Mouse (Mus musculus): ENCODE data around the gene Rptor.
A peak's percentile ranks its signal among the peaks of the same experiment; 100 is the strongest.

The Rptor gene

DNA sequence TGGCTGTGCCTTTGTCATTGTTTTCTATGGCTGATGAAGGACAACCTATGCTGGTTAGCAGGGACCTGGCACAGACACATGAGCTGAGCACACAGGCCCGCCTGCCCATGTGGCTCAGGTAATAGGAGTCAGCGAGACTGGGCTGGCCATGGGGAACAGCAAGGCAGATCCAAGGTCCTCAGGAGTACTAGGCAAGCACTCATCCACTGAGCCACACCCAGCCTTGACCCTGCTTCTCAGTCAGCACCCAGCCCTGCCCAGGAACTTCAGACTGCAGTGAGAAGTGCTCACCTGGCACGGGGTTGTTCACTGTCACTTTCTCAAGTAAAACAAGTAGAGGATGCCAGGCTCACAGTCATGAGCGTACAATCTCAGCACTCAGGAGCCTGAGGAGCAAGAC is 270.9 kb downstream of the Rptor start:
- no peak for DNase-seq

DNA sequence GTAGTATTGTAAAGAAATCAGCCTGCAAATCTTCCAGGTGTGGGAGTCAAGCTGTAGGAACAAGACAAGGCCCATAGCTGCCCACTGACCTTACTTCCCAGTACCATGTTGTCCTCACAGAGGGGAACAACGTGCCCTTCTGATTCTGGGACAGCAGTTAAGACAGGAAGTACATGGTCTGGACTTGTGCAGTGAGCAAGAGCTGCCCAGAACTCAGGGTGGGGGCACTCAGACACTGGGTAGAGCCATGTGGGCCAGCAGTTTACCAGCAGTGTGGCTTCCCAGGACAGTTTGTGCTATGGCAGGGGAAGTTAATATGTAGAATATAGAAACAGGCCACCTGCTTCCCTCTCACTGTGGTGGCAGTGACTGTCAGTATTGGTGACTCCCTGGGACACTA is 272.1 kb downstream of the Rptor start:
- no peak for DNase-seq

DNA sequence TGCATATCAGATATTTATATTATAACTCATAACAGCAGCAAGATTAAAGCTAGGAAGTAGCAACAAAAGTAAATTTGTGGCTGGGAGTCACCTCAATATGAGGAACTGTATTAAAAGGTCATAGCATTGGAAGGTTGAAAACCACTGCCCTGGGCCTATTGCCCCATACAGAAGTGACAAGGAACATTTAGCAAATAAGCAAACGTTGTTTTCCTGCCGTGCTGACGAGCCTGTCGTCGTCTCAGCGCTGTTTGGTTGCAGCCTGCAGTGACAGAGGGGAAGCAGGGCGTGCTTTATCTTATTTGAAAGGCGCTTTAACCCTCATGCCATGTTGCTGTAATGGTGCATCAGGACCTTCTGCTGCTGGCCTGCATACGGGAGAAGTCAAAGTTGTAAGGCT is 273.0 kb downstream of the Rptor start:
- DNase-seq = no peak

DNA sequence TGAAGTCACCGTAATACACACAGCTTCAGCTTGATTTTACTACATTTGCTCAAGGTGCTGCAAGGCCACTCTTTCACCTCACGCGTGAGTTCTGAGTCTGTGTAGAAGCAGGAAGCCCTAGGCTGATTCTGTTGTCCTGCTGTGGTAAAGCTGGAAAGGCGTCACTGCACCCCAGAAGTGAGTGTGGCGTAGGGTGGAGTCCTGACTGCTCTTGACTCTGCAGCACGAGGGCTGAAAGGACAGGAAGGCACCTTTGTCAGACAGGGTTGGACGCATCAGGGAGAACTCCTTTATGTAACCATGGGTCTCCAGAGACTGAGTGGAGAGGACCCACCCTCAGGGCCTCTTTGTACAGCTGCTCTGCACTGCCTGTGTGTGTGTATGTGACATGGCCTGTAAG is 274.4 kb downstream of the Rptor start:
- no peak for DNase-seq

DNA sequence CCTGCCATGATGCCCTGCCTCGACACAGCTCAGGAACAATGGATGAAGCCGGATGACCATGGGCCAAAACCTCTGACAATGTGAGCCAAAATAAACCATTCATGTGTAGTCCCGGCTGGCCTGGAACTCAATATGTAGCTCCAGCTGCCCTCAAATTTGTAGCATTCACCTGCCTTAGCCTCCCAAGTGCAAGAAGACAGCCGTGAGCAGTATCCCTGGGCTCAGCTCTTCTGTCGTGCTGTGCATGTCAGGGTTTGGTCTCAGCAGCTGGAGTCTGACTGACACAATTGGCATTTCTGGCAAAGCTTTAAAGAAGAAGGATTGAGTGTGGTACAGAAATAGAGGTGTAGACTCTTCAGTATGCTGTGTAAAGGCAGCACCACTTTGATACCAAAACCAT is 276.9 kb downstream of the Rptor start:
- no peak for DNase-seq

DNA sequence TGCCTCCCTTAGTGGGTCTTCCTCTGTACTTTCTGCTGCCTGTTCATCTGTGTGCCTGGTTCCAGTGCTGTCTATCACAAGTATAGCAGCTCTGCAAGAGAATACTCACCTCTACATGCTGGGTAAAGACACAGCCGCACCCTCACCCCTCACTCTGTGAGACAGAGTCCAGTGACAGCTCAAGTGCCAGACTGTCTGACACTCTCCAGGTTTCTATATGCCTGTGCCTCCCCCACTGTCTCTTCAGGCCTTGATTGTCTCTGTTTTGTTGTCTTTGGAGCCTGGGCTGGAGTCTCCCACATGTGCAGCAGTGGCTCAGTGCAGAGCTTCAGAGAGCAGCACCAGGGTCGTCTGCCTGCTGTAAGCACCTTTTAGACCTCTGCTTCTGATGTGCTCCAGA is 280.9 kb downstream of the Rptor start:
- no peak for DNase-seq

DNA sequence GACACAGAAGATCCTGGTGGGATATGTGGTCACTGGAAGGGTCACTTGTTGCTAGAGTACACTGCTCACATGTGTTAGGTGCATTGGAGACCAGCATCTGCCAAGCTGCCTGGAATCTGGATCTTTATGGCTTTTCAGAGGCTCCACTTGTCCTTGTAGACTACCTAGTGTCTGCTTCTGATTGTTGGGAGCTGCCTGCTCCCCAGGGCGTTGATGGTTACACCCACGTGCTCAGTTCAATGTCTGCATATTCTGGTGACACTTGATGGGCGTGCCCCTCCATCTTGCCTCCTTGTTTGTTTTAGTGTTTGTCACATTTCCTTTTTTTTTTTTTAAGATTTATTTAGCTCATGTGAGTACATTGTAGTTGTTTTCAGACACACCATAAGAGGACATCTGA is 287.3 kb downstream of the Rptor start:
- DNase-seq = no peak

DNA sequence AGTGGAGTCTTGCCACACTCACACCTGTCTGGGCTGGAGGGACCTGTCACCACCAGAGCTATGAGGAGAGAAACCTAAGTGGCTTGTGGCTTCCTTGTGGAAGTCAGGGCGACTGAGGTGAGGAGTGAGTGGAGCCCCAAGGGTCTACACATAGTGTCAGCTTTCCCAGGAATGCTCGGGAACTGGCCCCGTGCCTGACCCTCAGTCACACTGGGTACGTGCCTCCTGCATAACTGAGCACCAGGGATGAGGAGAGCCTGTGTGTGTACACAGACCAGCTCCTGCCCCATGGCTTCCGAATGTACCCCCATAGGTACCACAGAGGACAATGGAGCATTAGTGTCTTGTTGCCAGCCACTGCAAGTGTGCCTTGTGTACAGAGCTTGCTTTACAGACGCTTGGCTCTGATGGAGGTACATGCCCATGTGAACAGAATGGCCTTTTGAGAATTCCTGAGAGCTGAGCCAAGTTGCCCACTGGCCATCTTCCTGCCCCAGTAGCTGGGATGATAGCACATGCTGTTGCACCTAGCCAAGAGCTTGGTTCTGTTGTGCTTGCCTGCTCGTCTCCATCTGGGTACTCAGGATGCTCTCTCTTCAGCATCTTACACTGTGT is 289.0 kb downstream of the Rptor start:
- peak; percentile 76 for DNase-seq

DNA sequence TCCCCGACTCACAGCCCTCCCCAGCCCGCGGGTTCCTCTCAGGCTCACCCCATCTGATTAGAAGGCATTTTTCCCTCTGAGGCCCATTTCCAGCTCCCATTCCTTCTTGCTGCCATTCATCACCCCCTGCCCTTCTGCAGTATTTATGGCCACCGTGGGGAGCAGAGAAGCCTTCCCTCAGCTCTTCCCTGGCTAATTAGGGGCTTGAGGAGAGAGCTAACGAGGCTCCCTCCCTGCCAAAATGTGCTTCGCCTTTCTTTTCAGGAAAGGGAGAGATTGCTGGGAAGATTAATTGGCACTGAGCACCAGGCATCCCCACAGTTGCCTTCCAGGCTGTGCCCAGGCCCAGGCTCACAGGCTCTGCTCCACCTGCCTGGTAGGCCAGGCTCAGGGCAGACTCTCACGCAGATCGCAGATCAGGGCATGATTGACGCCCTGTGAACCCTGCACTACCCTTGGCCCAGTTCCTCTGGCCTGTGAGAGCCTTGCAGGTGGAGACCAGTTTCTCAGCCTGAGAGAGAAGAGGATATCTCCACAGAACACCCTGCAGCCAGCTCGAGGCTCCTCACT is 291.0 kb downstream of the Rptor start:
- no peak for DNase-seq

DNA sequence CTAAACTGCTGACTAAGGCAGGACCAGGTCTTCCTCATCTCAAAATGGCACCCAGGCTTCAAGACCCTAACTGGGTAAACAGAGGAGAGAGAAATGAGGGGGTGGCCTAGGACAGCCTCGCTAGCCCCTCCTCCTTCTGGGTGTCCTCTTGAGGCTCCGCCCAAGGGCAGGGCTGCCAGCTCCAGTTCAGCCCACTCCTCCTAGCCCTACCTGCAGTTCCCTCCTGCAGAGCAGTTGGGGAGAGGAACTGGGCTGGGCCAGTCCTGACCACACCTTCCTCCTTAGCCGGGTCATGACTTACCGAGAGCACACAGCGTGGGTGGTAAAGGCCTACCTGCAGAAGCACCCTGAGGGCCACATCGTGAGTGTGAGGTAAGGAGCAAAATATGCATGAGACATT is 291.9 kb downstream of the Rptor start:
- no peak for DNase-seq

DNA sequence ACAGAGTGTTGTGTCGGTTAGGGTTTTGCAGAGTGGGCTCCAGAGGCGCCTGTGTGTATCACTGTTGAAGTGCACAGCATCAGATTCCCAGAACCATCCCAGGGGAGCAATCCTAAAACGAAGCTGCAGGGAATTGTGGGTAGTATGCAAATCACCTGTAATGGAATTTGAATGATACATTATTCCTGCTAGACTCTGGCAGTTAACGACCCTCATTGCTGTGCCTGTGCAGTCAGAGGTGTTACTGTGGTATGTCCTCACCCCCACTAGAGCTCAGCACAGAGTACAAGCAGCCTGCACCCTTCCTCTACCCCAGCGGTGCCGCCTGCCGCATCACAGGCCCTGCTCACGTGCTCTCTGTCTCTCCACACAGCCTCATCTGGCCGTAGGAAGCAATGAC is 294.3 kb downstream of the Rptor start:
- DNase-seq = no peak

DNA sequence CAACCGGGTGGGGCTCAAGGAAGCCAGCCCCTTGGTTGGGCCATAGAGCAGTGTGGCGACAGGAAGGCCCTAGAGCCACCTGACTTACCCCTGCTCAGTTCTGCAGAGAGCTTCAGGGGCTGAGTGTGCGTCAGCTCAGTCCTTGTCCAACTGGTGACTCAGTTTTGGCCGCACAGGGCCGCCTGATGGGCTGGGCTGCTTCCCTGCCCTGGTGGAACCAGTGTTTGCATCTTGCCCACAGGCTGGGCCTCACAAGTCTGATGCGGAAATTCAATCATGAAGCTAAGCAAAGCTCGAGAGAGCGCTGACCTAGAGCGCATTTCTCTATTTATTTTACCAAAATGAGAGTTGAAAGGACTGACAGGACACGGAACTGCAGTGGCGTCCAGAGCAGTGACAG is 296.3 kb downstream of the Rptor start:
- DNase-seq = no peak

DNA sequence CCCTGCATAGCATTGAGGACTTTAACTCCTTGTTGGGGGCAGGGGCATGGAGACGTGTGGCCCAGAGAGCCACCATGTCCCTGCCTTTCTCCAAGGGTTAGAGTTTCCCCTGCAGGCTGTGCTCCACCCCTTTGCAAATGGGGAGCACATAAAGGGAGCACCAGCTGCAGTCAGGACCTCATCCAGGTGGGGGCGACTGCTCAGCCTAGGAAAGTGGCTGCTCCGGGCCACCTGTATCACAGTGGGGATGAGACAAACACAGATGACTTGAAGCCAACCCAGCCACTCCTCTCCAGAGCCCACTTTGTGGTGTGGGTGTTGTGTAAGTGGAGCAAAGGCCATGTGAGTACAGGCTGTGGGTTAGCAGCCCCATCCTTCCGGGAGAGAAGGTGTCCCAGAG is 298.5 kb downstream of the Rptor start:
- no peak for DNase-seq

DNA sequence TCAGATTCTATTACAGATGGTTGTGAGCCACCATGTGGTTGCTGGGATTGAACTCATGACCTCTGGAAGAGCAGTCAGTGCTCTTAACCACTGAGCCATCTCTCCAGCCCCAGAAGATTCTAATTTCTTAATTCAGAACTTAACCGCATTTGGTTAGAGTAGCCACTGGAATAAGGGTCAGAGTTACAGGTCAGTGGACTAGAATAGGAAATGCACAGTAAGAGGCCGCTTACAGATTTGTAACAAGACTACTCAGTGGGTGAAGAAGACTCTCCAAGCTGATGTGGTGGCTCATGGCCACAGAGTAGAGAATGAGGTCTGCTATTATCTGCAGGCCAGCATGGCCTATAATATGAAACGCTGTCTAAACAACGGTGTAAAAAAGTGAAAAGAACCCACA is 300.2 kb downstream of the Rptor start:
- DNase-seq = no peak

DNA sequence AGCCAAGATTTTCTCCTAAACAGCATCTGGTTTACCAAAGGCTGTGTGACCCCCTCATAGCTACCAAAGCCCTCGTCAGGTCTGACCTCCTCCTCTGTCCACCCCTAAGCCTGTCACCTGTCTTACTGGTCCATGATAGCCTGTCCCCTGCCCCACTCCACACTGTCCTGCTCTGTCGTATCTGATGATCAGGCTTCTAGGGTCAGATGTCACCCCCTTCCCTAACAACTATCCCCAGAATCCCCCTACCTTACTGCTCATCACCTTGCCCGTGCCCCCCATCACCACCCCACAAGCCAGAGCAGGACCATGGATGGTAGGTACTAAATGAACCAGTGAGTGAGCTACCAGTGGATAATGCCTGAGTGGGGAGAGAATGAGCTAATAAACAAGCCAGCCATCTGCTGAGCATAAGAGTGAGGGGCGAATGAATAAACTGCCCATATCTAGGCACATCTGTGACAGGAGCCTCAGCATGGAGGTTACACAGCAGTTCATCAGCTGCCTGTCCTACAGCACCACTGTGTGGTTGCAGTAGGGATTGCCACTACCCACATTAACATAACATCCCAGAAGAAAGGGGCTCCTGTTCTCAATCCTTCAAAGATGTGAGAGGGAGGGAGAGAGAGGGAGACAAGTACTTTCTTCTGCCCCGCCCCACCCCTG is 302.0 kb downstream of the Rptor start:
- peak; percentile 74 for DNase-seq

DNA sequence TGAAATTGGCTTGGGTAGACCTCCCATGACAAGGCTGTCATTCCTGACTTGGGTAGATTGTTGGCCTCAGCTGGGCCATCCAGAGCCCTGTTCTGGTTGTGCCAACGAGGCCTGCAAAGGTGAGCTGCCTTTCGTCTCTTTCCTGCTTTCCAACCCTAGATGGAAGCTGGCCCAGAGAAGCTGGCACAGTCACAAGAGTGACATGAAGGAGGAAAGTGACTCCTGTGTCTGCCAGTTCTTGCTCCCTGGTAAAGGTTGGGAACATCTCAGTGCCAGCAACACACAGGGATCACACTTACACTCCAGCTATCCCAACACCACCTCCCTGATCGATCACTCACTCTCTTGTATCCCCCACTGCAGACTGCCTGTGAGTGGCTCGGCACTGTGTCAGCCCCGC is 303.1 kb downstream of the Rptor start:
- peak; percentile 66 for DNase-seq

DNA sequence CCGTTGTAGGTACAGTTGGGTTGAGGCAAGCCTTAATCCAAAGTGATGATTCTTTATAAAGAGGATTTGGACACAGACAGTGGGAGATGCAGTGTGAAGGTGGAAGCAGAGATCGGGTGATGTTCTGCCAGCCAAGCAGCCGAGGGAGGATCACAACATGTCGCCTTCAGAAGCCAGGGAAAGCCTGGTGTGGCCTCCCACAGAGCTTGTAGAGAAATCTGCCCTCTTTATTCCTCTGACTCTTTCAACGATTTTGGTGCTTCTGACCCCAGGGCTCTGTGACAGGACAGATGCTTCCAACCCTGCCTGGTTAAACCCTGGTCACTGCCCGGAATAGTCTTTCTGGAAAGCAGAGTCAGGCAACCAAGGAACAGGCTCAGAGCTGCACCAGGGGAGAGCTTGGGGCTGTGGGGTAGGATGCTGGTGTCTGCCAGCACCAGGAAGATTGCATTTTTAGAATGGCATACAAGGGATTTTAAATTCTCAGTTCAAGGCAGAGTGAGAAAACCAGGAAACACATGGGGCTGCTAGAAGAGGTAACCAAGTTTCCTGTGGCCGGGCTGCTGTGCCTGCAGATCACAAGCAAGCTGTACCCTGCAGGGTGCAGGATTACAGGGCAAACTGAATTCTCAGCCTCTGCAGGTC is 304.4 kb downstream of the Rptor start:
- no peak for DNase-seq

DNA sequence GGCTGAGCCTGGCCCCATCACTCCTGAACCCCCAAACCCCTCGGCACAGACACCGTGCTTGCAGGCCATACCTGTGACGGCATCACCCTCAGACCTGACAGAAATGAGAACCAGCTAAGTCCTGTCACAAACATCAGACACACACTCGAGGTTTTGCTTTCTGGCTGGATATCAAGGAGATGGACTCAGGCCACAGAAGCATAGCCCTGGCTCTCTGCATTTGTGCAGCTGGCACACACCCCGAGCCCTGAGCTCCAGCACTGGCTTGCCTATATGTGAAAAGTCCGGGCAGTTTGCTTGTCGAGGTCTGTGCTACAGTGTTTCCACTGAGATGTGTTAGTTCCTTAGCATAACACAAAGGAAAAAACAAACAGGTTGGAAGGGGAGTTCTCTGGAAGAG is 305.0 kb downstream of the Rptor start:
- DNase-seq = no peak

DNA sequence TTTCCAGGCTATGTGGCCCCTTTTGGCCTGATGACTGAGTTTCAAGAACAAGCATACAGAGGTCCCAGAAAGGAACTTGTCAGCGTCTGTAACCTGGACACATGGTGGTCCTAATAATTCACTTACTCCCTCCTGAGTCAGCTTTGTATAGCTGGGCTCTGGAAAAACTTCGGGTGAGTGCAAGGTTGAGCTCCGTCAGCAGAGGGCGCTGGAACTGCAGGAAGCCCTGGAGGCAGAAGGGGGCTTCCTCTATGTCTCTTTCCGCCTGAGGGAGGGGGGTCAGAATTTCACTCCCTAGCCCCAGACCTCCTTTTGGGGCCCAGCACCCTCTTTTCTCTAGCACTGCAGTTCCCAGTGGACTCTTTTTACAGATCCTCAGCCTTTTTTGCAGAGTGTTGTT is 306.7 kb downstream of the Rptor start:
- DNase-seq = no peak

DNA sequence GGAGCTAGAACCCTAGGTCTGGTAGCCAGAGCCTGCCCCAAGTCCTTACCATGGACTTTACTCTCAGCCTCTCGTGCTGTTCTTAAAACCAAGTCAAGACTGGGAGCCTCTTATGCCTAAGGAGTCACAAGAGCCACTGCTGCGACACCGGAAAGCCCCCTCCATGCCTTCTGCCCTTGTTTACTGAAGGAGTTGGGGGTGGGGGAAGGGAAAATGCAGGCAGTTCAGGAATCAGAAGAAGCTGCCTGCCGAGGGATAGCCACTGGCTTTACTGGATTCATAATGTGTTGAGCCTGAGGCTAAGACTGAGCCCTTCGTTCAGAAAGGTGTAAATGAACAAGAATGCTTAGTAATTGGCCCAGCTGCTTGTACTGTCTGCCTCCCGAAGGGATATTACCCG is 310.1 kb downstream of the Rptor start:
- no peak for DNase-seq

DNA sequence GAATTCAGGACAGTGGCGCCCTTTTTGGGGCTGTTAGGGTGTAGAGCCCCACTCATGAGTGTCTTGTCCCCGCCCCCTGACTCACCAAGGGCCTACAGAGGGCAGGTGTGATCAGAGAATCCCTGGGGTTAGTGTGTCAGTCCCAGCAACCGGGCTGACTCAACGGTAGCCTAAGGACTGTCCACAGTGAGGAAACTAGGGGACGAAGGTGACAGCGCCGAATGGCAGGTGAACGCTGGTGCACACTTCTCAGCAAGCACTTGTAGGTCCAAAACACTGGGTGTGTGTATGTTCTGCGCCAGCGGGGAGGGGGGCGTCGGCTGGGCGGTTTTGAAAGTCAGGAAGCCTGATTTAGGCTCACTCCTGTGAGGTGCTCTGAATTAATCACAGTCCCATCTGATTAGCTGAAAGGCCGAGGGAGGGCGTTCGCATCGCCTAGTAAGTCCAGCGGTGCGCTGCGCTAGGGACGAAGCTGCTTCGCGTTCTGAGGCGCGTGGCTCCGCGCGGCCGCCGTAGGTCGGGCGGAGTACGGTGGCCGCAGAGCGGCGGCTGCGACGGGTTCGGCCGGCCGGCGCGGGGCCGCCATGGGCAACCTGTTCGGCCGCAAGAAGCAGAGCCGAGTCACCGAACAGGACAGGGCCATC is 310.7 kb downstream of the Rptor start, which contains the start of gene Chmp6:
Gene Chmp6, plus strand, starts transcription at position 151 of the 644 bp plus-strand sequence.
- DNase-seq = peak; percentile 90

DNA sequence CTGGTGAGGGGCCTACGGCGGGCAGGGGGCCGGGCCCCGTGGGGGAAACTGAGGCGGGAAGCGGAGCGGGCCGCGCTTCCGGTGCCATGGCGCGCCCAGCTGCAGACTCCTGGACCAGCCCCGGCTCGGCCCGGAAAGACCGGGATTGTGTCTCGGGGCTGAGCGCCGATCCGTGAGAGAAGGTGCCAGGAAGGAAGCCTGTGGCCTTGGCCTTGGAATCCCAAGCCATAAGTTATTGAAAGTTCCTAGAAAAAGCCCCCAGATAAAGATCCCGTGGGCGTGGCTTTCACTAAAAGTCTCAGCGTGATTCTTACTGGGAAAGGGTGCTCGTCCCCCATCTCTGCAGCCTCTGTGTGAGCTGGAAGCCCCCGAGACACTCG is 311.2 kb downstream of the Rptor start:
- DNase-seq = no peak

DNA sequence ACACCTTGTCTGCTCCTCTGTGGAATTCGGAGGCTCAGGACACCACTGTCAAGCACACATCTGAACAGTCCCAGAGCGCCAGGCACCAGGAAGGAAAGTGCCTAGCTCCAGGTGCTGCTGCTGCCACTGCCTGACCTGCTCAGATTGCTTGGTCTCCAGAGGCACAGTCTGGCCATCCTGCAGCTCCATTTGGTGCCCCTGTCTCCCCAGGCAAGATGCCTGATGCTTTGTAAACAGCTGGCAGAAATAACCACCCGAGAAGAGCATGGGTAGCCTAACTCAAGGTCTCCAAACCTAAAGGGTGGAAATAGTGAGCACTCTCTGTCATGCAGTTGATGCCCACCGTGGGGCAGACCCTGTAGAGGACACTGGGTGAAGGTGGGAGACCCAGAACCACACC is 311.7 kb downstream of the Rptor start:
- DNase-seq = no peak

DNA sequence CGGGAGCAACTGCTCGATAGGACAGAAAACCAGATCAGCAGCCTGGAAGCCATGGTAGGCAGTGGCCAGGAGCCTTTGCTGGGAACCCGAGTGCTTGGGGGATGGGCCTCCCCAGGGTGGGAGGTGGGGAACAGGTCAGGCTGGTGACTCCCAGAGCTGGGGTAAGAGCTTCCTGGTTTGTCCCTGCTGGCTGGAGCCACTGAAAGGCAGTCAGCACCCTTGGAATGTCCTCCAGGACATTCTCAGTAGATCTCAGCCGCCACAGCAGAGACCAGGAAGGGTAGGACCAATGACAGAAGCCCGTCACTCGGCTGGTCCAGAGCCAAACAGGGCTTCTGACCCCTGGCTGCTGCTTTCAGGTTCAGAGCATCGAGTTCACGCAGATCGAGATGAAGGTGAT is 313.0 kb downstream of the Rptor start:
- no peak for DNase-seq
